8 mouse cellular contexts compared by ENCODE assay signal in the genomic region with DNA sequence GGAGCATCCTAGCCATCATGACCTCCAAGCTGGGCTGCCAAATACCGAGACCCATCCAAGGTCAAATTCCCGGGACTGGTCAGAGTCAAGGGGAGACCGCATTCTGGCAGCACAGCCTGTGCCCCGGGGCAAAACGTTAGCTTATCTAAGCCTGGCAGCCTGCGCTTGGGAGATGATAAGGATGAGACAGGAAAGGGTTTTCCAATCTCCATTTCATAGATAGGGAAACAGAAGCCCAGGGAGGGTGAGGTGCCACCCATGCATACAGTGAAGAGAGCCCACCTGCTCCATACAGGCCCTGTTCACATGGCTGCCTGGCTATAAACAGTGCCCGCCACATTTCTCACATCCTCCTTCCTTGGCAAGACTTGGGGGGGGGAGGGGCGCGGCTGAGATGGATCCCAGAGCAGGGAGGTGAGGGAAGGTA. TPM values are rescaled to one million over a fixed set of nuclear protein-coding genes. Genes with fewer than 3 reads are reported as not detected.
A peak's percentile ranks its signal among the peaks of the same experiment; 100 is the strongest.
DNase-seq lines count a peak whose midpoint lies in the region; ATAC-seq and TF ChIP-seq lines count a peak whose summit lies in the region.

No protein-coding gene starts in this region.

- 53% methylated on average over 9 of the region's 9 CpGs for WGBS in neural tube, embryonic 15.5 days

- no peaks in the 10 kb centered on the region for H3K9me3 ChIP-seq in neural tube, embryonic 15.5 days (replicated peaks)

- peak overlapping the region; percentile 11 for H3K4me2 ChIP-seq in neural tube, embryonic 15.5 days

- ATAC-seq in neural tube, embryonic 15.5 days (ENCODE audit: low FRiP score): no peak
- no peak for ATAC-seq in frontal cortex, adult (ENCODE audit: low TSS enrichment)

- H3K4me1 ChIP-seq in cortical plate, adult 2 months (ENCODE audit: control insufficient read depth, insufficient read depth, low read length): peaks cover 15% of the 10 kb centered on the region
- H3K4me1 ChIP-seq in neural tube, embryonic 15.5 days: peaks cover 91% of the 10 kb centered on the region

- H3K9ac ChIP-seq in neural tube, embryonic 15.5 days (replicated peaks): no peak overlapping the region

- TF ChIP-seq POLR2A in cortical plate, adult 2 months (IDR thresholded peaks at IDR 0.05; ENCODE audit: extremely low read depth, insufficient read depth, low read length): no peak

- DNase-seq in ovary, postnatal 36 days (ENCODE audit: low spot score): peak; percentile 77
- no peak for DNase-seq in ovary, postnatal 14 days (ENCODE audit: low spot score)
- peak; percentile 57 to 60 for DNase-seq in heart, postnatal 36 days
- DNase-seq in liver: peak; percentile 87
- no peak for DNase-seq in gastrocnemius, postnatal 10 days

- no peak overlapping the region for H3K4me3 ChIP-seq in cortical plate, adult 2 months (ENCODE audit: insufficient read depth, low read length)
- no peak overlapping the region for H3K4me3 ChIP-seq in neural tube, embryonic 15.5 days (replicated peaks)

- 0 out of 2 replicates have a peak overlapping the region, but pooled peaks have one; percentile 14 for H3K27ac ChIP-seq in cortical plate, adult 2 months (ENCODE audit: insufficient read depth, low read length)
- peak overlapping the region; percentile 68 for H3K27ac ChIP-seq in neural tube, embryonic 15.5 days (replicated peaks)

- TF ChIP-seq CTCF in cortical plate, adult 2 months (IDR thresholded peaks at IDR 0.05; ENCODE audit: extremely low read depth, insufficient read depth, low read length): no peak

- no peaks in the 10 kb centered on the region for H3K27me3 ChIP-seq in neural tube, embryonic 15.5 days (replicated peaks)

- no peaks in the 10 kb centered on the region for H3K36me3 ChIP-seq in neural tube, embryonic 15.5 days

- intact Hi-C loops in heart, postnatal 36 days (cut with DNase I): no loop called here

RNA-seq across cellular contexts. Expression of a gene that starts 32.6 kb away (rescaled TPM):
- 8.6 and 9.1 TPM in 2 replicates for polyA plus RNA-seq in cortical plate, adult 2 months (2012; rRNA removed)
- 10 to 100 TPM; 19.7 to 23.0 TPM for total RNA-seq in heart, postnatal 36 days (2021)
- 14.4 and 16.8 TPM in 2 replicates for polyA plus RNA-seq in neural tube, embryonic 15.5 days (2015; fragmentation: Nextera tagmentation; extraction: Ambion mirVana)
- total RNA-seq in gastrocnemius, postnatal 10 days (2021): 10 to 100 TPM; 19.0 to 20.1 TPM

RNA-seq across cellular contexts. Expression of a gene that starts 43.8 kb away (rescaled TPM):
- not detected in 2 replicates for polyA plus RNA-seq in cortical plate, adult 2 months (2012; rRNA removed)
- not detected for total RNA-seq in heart, postnatal 36 days (2021)
- 0.14 TPM in 1 of 2 replicates, not detected in the other for polyA plus RNA-seq in neural tube, embryonic 15.5 days (2015; fragmentation: Nextera tagmentation; extraction: Ambion mirVana)
- total RNA-seq in gastrocnemius, postnatal 10 days (2021): not detected

RNA-seq across cellular contexts. Expression of a gene that starts 54.9 kb away (rescaled TPM):
- polyA plus RNA-seq in cortical plate, adult 2 months (2012; rRNA removed): 133 and 157 TPM in 2 replicates
- 10 to 100 TPM; 65.8 to 67.9 TPM for total RNA-seq in heart, postnatal 36 days (2021)
- 103 and 113 TPM in 2 replicates for polyA plus RNA-seq in neural tube, embryonic 15.5 days (2015; fragmentation: Nextera tagmentation; extraction: Ambion mirVana)
- total RNA-seq in gastrocnemius, postnatal 10 days (2021): 10 to 100 TPM; 52.7 to 52.8 TPM

RNA-seq across cellular contexts. Expression of a gene that starts 55.1 kb away (rescaled TPM):
- polyA plus RNA-seq in cortical plate, adult 2 months (2012; rRNA removed): 7.2 and 8.8 TPM in 2 replicates
- 1 to 10 TPM; 3.1 to 3.5 TPM for total RNA-seq in heart, postnatal 36 days (2021)
- 6.7 and 9.5 TPM in 2 replicates for polyA plus RNA-seq in neural tube, embryonic 15.5 days (2015; fragmentation: Nextera tagmentation; extraction: Ambion mirVana)
- total RNA-seq in gastrocnemius, postnatal 10 days (2021): 1 to 10 TPM; 4.5 to 7.4 TPM

Comparison
In these comparisons a context has a peak if more than half of its experiments do, and no peak if none do; other contexts are left out.
1. DNase-seq: peak in ovary, postnatal 36 days (single experiment), heart, postnatal 36 days (2 of 2) and liver (single experiment); none in ovary, postnatal 14 days (single experiment) and gastrocnemius, postnatal 10 days (single experiment).